Mouse (Mus musculus): ENCODE results near the gene Gm3453.
A peak's percentile ranks its signal among the peaks of the same experiment; 100 is the strongest.
"Not testable (repeated sequence)": the region's sequence is repeated elsewhere in the genome, so short reads cannot be mapped to it uniquely, and the experiment has no call there.

The Gm3453 gene

DNA sequence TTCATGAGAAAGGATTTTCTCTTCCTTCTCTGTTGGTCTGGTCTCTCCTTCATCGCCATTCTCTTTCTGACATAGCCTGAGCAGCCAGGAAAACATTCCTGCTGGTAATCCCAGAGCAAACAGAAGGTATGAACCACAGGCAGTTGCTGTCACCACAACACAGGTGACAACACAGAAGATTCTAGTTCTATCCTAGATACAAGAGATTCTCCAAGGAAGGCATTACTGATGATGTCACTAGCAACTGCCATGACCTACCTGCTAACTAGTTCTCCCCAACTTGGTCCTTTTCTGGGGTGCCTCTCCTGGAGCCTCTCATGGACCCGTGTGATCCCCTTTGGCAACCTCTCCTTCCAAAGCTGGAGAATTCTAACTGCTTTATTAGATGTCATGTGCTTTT is at the start of gene Gm3453:
Gene Gm3453 (minus strand): TSS at position 101 of the 400 bp plus-strand sequence.
- DNase-seq (ENCODE audit: low spot score): not testable (repeated sequence)

- peak; percentile 43 for DNase-seq (ENCODE audit: low spot score)
Observed at GRCm38 (mm10) chr14:5987136-5987535, 8.2 kb upstream of the Gm3453 start.

DNA sequence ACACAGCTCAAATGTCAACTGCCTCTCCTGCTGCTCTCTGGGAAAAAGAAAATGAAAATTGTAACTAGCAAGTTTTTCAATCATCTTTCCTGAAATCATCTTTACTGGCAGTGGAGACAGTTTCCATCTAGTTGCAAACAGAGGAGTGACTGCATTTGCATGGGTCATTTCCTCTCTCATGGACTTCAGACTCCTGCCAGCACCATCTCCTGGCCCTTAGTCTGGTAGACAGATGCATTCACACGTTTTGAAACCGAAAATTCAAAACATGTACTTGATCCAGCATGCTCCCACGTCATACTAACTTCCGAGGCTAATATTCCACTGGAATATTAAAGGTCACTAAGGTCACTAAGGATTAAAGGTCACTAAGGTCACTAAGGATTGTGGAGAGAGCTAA is 16.5 kb downstream of the Gm3453 start:
- not testable (repeated sequence) for DNase-seq (ENCODE audit: low spot score)

DNA sequence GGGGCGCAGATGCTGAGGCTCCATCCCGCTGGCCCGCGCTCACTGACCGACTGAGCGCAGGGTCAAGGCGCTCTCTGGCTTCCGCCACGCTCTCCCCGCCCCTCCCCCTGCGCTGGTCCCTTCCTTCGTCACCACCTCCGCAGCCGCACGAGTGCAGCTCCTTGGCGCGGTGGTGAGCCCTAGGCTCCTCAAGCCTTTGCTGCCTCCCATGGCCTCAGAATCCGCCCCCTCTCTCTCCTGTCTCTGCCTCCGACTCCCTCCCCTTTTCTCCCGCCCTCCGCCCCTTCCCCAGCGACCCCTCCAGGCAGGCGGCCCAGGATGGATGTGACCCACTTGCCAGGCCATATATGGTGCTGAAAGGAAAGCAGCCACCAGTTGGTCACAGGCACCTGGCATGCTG is 17.3 kb downstream of the Gm3453 start, which contains the start of gene Gm3248:
Gene Gm3248 (minus strand): TSS at position 111 of the 400 bp plus-strand sequence.
- peak; percentile 41 for DNase-seq (ENCODE audit: low spot score)

DNA sequence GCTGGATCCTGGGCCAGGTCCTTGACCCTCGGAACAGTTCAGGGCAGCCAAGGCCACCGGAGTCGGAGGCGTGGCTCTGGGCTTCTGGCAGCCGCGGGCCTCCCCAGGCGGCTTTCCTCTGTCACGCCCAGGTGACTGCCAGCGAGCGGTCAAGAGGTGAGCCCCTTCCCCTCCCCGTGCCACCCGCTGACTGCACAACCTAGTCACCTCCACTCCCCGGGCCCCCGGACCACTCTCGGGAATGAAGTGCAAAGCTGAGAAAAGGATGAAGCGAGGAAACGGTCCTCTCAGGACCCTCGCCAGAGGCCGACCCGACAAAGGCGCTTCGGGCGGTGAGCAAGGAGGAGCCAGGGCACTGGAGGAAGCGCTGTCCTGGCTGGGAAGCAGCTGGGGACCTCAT is 17.8 kb downstream of the Gm3453 start:
- DNase-seq (ENCODE audit: low spot score): peak; percentile 38

DNA sequence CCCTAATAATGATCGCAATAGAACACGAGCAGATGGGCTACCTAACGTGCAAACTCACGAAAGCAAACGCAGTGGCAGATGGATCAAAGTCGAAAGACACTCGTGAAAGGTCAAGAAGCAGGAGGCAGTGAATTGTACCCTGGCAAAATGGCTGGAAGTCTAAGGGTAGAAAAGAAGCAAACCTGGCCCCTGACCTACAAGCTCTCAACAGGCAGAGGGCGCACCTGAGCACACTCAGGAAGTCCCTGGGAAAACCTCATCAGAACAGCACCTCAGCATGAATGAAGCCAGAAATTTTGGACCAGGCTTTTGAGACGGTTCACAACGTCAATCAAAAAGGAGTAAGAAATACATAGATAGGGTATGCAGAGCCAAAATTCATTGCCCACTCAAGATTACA is 18.5 kb downstream of the Gm3453 start:
- not testable (repeated sequence) for DNase-seq (ENCODE audit: low spot score)

- peak; percentile 38 for DNase-seq (ENCODE audit: low spot score)
Observed at GRCm38 (mm10) chr14:5923276-5923675, 55.7 kb downstream of the Gm3453 start.

Measured in testis, postnatal 10 days (tissue).